Mouse (Mus musculus) lung, embryonic 14.5 days (tissue): Measurements from ENCODE around the gene Yipf2. TPM values are rescaled to one million over a fixed set of nuclear protein-coding genes. Genes with fewer than 3 reads are reported as not detected.

Experiments
- ATAC-seq: fragments of 200-750 bp; cut with Nextera tagmentation; 2 replicates; pipeline ENCODE4 v1.8.0; 2017; ENCODE audit warnings: mild to moderate bottlenecking, moderate TSS enrichment, moderate library complexity; ENCODE audit not compliant: insufficient read depth
- DNase-seq: peaks from one replicate; pipeline ENCODE4 v3.0.0-alpha.2; 2015
- H3K27ac ChIP-seq: fragments of 300-500 bp; sonication (generic); 2 replicates; pipeline ENCODE4 v1.5.1; 2014; ENCODE audit warnings: low read depth, mild to moderate bottlenecking, moderate library complexity
- H3K27me3 ChIP-seq: fragments of 300-500 bp; sonication (generic); 2 replicates; pipeline ENCODE4 v1.6.1; 2014; ENCODE audit warnings: low read length, control low read depth; ENCODE audit not compliant: insufficient read depth
- H3K36me3 ChIP-seq: fragments of 300-500 bp; sonication (generic); 2 replicates; pipeline ENCODE4 v1.6.1; 2014; ENCODE audit warnings: control low read depth; ENCODE audit not compliant: insufficient read depth
- H3K4me1 ChIP-seq: fragments of 300-500 bp; sonication (generic); 2 replicates; pipeline ENCODE4 v1.6.1; 2014; ENCODE audit warnings: antibody characterized with exemption, control low read depth; ENCODE audit not compliant: insufficient read depth
- H3K4me2 ChIP-seq: fragments of 300-500 bp; sonication (generic); 2 replicates; pipeline ENCODE4 v1.6.1; 2014; ENCODE audit warnings: mild to moderate bottlenecking
- H3K4me3 ChIP-seq: fragments of 300-500 bp; sonication (generic); 2 replicates; pipeline ENCODE4 v1.5.1; 2014; ENCODE audit warnings: low read depth, low read length
- H3K9ac ChIP-seq: fragments of 300-500 bp; sonication (generic); 2 replicates; pipeline ENCODE4 v1.6.1; 2014
- H3K9me3 ChIP-seq: fragments of 300-500 bp; sonication (generic); 2 replicates; pipeline ENCODE4 v1.6.1; 2016; ENCODE audit warnings: low read depth, low read length, control low read depth
- CTCF ChIP-seq: IDR thresholded peaks from 2 replicates; pipeline ENCODE4 v1.5.1; 2016; ENCODE audit warnings: antibody characterized with exemption, low read depth
- WGBS: fragments of 180-500 bp; shearing (Covaris S2); extraction: QIAGEN DNeasy Blood & Tissue Kit; methylation state at CpG from one replicate; pipeline ENCODE4 v1.1.7; 2014; 5-methylcytosine and 5-hydroxymethylcytosine counted together
- polyA plus RNA-seq: library from polyadenylated mRNA; unstranded; fragments of >200 nt; fragmentation: Nextera tagmentation; extraction: Ambion mirVana; gene quantifications from 2 replicates; pipeline ENCODE4 v1.2.1, GENCODE M21; 2014

The Yipf2 gene
- polyA plus RNA-seq, 1 experiment from 2014 or later: 17.9 TPM

DNA sequence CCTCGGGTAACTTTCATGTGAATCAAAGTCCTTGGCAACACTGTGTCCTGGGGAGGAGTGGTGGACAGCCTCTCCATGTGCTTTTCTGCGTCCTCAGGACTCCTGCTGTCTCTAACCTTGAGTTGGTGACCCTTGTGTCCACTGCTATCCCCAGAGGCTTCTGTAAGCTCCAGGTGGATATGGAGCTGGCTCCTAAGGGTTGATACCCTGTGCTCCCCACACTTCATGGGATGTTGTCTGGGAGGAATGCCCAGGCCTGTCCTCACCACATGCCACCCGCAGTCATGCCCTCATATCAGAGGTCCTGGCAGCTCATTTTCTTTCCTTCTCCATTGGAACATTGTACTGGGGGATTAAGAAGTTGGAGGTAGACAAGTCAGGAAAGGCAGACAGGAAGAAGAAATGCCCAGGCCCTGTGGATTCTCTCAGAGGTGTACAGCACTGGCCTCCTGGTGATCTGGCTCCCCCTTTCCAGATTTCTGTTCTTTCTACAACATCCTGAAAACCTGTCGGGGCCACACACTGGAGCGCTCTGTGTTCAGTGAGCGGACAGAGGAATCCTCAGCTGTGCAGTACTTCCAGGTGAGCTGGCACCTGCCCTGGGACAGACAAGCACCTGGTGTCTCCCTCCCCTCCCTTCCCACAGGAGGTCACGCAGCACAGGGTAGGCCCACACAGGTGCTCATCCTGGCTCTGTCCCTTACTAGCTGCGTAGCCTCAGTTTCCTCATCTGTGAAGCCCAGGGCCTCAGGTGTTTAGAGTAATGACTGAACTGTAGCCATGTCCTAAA lies 18.4 kb downstream of the Yipf2 start:
- 92% methylated on average over 8 of the region's 8 CpGs for WGBS
- H3K4me2 ChIP-seq: no peak overlapping the region
- no peaks in the 10 kb centered on the region for H3K4me1 ChIP-seq
- H3K36me3 ChIP-seq: peaks cover 95% of the 10 kb centered on the region
- H3K27me3 ChIP-seq: no peaks in the 10 kb centered on the region
- ATAC-seq: no peak
- DNase-seq: no peak
- no peak for TF ChIP-seq CTCF
- no peaks in the 10 kb centered on the region for H3K9me3 ChIP-seq
- H3K27ac ChIP-seq: no peak overlapping the region
- no peak overlapping the region for H3K4me3 ChIP-seq
- H3K9ac ChIP-seq: no peak overlapping the region

DNA sequence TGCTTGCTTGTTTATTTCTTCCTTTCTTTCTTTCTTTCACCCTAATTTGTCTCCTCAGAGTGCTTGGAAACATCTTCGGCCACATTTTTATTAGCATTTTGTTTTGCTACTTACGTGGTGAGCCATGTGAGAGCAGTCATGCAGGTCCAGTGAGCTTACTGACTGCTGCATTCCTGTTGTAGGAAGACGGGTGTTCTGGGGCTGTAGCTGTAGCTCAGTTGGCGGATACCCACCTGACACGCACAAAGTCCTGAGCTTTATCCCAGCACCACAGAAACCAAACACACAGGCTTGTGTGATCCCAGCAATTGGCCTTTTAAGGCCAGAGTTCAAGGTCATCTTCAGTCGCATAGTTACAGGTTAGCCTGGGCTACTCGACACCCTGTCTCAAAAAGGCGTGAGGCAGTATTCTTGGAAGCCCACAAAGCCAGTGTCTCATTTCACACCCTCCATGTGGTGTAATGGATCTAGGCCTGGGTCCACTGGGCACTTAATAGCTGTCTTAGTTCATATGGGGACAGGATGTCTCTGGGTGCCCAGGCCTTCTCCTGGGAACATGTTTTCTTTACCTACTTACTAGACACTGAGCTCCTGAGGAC lies 23.9 kb downstream of the Yipf2 start:
- no peak overlapping the region for H3K4me2 ChIP-seq
- no peak for TF ChIP-seq CTCF
- no peaks in the 10 kb centered on the region for H3K27me3 ChIP-seq
- no peak overlapping the region for H3K4me3 ChIP-seq
- H3K27ac ChIP-seq: no peak overlapping the region
- DNase-seq: no peak
- H3K4me1 ChIP-seq: no peaks in the 10 kb centered on the region
- H3K9me3 ChIP-seq: no peaks in the 10 kb centered on the region
- H3K9ac ChIP-seq: no peak overlapping the region
- 90% methylated on average over 8 of the region's 8 CpGs for WGBS
- H3K36me3 ChIP-seq: peaks cover 50% of the 10 kb centered on the region
- no peak for ATAC-seq

DNA sequence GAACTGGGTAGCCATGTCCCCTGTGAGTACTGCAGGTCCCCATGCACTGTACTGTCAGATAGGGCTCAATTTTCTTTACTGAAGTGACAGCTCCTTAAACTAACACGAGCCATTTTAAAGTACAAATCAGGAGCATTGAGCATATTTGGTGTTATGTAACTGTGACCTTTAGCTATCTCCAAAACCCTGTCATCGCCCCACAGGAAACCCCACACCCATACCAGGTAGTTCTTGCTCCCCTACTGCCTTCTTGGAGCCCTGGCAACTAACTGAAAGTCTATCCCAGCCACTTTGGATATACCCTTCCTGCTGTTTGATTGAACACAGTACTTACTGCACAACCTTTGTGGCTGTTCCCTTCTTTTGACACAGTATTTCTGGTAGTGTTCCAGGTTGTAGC lies 25.6 kb downstream of the Yipf2 start:
- no peak for TF ChIP-seq CTCF
- H3K4me2 ChIP-seq: no peak overlapping the region
- no peaks in the 10 kb centered on the region for H3K27me3 ChIP-seq
- H3K9ac ChIP-seq: no peak overlapping the region
- peaks cover 38% of the 10 kb centered on the region for H3K36me3 ChIP-seq
- WGBS: 90% methylated on average over 2 of the region's 2 CpGs
- H3K27ac ChIP-seq: no peak overlapping the region
- H3K9me3 ChIP-seq: no peaks in the 10 kb centered on the region
- DNase-seq: no peak
- H3K4me1 ChIP-seq: no peaks in the 10 kb centered on the region
- H3K4me3 ChIP-seq: no peak overlapping the region
- ATAC-seq: no peak

DNA sequence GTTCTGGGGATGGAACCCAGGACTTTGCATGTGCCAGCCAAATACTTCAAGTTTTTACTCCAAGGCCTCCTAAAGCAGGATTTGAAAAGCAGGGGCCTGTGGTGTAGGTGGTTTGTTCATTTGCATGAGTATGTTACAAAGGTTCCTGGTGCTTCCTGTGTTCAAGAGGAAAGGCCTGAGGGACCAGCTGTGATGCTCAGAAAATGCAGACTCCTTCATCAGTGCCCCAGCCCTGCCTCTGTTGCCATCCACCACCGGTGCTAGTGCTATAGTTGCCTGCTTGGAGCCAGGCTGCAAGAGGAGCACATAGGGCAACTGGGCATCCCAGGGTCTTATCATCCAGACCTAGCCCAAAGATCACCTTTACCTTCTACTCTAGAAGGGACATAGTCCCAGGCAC lies 26.1 kb downstream of the Yipf2 start:
- Histone ChIP-seq H3K4me3 (no peak overlapping the region), H3K27me3 (no peaks in the 10 kb centered on the region), H3K4me2 (no peak overlapping the region), H3K36me3 (peaks cover 35% of the 10 kb centered on the region), H3K27ac (no peak overlapping the region), H3K4me1 (no peaks in the 10 kb centered on the region), H3K9me3 (no peaks in the 10 kb centered on the region), H3K9ac (no peak overlapping the region)
- ATAC-seq (no peak), DNase-seq (no peak)
- WGBS: 87% methylated on average over 1 of the region's 1 CpGs
- TF ChIP-seq CTCF: no peak

DNA sequence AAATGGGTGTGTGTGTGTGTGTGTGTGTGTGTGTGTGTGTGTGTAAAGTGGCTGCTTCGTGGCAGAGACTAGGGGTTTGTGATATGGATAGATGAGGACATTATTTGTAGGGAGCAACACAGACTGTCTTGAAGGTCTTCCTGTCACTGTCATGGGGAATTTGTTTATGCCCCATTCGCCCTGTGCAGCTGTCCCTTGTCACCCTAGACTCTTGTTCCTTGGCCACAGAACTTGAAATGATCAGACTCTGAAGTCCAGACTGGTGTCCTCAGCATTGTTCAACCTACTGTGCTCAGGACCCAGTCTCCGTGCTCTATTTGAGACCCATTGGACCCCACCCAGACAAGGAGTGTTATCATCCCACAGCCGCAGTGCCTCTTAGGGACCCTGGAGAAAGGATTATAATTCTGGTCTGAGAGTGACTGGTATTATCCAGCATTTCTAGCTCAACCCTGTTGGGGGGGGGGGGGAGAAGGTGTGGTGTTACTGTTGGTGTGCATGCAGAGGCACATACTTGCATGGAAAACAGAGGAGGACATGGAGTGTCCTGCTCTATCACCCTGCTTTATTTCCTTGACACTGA lies 27.5 kb downstream of the Yipf2 start:
- no peaks in the 10 kb centered on the region for H3K4me1 ChIP-seq
- H3K27me3 ChIP-seq: no peaks in the 10 kb centered on the region
- H3K9me3 ChIP-seq: no peaks in the 10 kb centered on the region
- no peak overlapping the region for H3K4me2 ChIP-seq
- H3K27ac ChIP-seq: no peak overlapping the region
- H3K4me3 ChIP-seq: no peak overlapping the region
- no peak overlapping the region for H3K9ac ChIP-seq
- DNase-seq (no peak), ATAC-seq (no peak)
- H3K36me3 ChIP-seq: peaks cover 24% of the 10 kb centered on the region
- whole genome bisulfite sequencing: 69% methylated on average over 4 of the region's 4 CpGs
- TF ChIP-seq CTCF: no peak

DNA sequence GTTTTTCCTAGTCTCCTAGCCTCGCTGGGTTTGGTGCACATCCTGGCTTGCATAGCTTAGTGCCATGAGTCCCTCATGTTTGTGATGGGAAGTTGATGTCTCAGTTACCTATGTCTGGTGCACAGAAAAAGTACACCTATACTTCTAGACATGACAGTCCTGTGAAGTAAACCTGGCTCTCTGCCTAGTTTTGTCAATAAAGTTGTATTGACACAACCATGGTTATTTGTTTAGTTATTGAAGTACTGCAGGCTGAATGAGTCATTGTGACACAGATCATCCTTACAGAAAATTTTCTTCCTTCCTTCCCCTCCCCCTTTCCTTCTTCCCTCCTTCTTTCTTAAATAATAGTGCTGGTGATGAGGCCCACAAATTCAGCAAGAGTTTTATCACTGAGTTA lies 28.2 kb downstream of the Yipf2 start:
- no peak overlapping the region for H3K27ac ChIP-seq

DNA sequence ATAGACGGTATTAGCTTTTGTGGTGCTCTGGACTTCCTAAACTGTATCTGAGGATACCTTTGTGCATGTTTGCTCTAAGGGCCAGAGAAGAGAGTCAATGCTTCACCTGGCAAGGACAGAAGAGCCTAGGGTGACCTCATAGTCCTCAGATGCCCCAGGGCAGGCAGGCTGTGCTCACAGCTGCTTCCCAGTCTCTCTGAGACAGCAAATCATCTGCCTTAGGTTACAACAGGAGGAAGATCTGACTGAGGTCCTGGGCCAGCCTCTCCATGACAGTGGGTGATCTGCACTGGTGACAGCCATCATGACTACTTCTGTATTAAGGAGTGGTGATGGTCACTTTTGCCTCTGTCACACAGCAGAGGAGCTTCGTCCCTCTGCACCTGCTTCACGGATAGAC lies 33.5 kb downstream of the Yipf2 start:
- DNase-seq: no peak
- H3K4me1 ChIP-seq: no peaks in the 10 kb centered on the region

More for the DNA sequence above, 28.2 kb downstream of the Yipf2 start:
- peaks cover 20% of the 10 kb centered on the region; the same call in 1 of the 2 replicates for H3K36me3 ChIP-seq
- no peak overlapping the region for H3K9ac ChIP-seq
- DNase-seq (no peak), ATAC-seq (no peak)
- H3K4me2 ChIP-seq: no peak overlapping the region
- 59% methylated on average over 1 of the region's 1 CpGs for WGBS
- no peak for TF ChIP-seq CTCF
- no peak overlapping the region for H3K4me3 ChIP-seq
- no peaks in the 10 kb centered on the region for H3K27me3 ChIP-seq
- H3K4me1 ChIP-seq: no peaks in the 10 kb centered on the region
- H3K9me3 ChIP-seq: no peaks in the 10 kb centered on the region

More for the DNA sequence above, 33.5 kb downstream of the Yipf2 start:
- Histone ChIP-seq H3K36me3 (peaks cover 37% of the 10 kb centered on the region), H3K27ac (no peak overlapping the region), H3K4me3 (no peak overlapping the region), H3K4me2 (no peak overlapping the region), H3K9ac (no peak overlapping the region), H3K9me3 (no peaks in the 10 kb centered on the region), H3K27me3 (no peaks in the 10 kb centered on the region)
- WGBS: 90% methylated on average over 3 of the region's 3 CpGs
- TF ChIP-seq CTCF: no peak
- no peak for ATAC-seq
